Mouse (Mus musculus) c-Kit-positive CD71-negative TER-119-negative erythroid progenitor cells, embryonic 14.5 days (primary cell): ENCODE measurements around the gene Edn2.

ENCODE experiments used
- DNase-seq: peaks from one replicate; pipeline ENCODE4 v3.0.0-alpha.2; 2013; ENCODE audit warnings: low read depth

Edn2 gene

GRCm38 (mm10) chr4:120206471-120206891 lies 45.5 kb downstream of the Edn2 start:
- no peak for DNase-seq

- no peak for DNase-seq
Observed at GRCm38 (mm10) chr4:120212080-120212479, 51.1 kb downstream of the Edn2 start.

- DNase-seq: no peak
Observed at GRCm38 (mm10) chr4:120212812-120213211, 51.8 kb downstream of the Edn2 start.

GRCm38 (mm10) chr4:120215915-120216591 lies 55.0 kb downstream of the Edn2 start:
- no peak for DNase-seq

- no peak for DNase-seq
Observed at GRCm38 (mm10) chr4:120216883-120217282, 55.9 kb downstream of the Edn2 start.
